Mouse (Mus musculus) heart, postnatal 0 days (tissue): ENCODE data around the gene Mrpl35. TPM values are rescaled to one million over a fixed set of nuclear protein-coding genes. Genes with fewer than 3 reads are reported as not detected.
A peak's percentile ranks its signal among the peaks of the same experiment; 100 is the strongest.

Source experiments
- ATAC-seq: fragments of 200-750 bp; cut with Nextera tagmentation; 2 replicates; pipeline ENCODE4 v1.8.0; 2017; ENCODE audit warnings: low read depth, moderate number of reproducible peaks, moderate library complexity; ENCODE audit not compliant: insufficient read depth
- DNase-seq: peaks from one replicate; pipeline ENCODE4 v3.0.0-alpha.2; 2016; ENCODE audit warnings: low spot score
- H3K27ac ChIP-seq: fragments of 300-500 bp; sonication (generic); 2 replicates; pipeline ENCODE4 v1.5.1; 2014; ENCODE audit warnings: low read depth, mild to moderate bottlenecking
- H3K27me3 ChIP-seq: fragments of 300-500 bp; sonication (generic); 2 replicates; pipeline ENCODE4 v1.6.1; 2014; ENCODE audit warnings: low read length, mixed read lengths; ENCODE audit not compliant: control insufficient read depth, insufficient read depth
- H3K36me3 ChIP-seq: fragments of 300-500 bp; sonication (generic); replicated peaks from 2 replicates; pipeline ENCODE4 v1.6.1; 2014; ENCODE audit warnings: low read length, mixed read lengths; ENCODE audit not compliant: control insufficient read depth, insufficient read depth
- H3K4me1 ChIP-seq: fragments of 300-500 bp; sonication (generic); 2 replicates; pipeline ENCODE4 v1.6.1; 2014; ENCODE audit warnings: antibody characterized with exemption; ENCODE audit not compliant: control insufficient read depth, insufficient read depth
- H3K4me2 ChIP-seq: fragments of 300-500 bp; sonication (generic); 2 replicates; pipeline ENCODE4 v1.6.1; 2014; ENCODE audit warnings: low read depth, mild to moderate bottlenecking, low read length, moderate library complexity
- H3K4me3 ChIP-seq: fragments of 300-500 bp; sonication (generic); 2 replicates; pipeline ENCODE4 v1.5.1; 2014; ENCODE audit warnings: low read depth, low read length
- H3K9ac ChIP-seq: fragments of 300-500 bp; sonication (generic); replicated peaks from 2 replicates; pipeline ENCODE4 v1.6.1; 2014; ENCODE audit warnings: low read depth, low read length, mixed read lengths
- H3K9me3 ChIP-seq: fragments of 300-500 bp; sonication (generic); replicated peaks from 2 replicates; pipeline ENCODE4 v1.6.1; 2016; ENCODE audit warnings: low read length; ENCODE audit not compliant: control insufficient read depth
- CTCF ChIP-seq: IDR thresholded peaks from 2 replicates; pipeline ENCODE4 v1.5.1; 2016; ENCODE audit warnings: antibody characterized with exemption, control low read depth, low read depth
- EP300 ChIP-seq: IDR thresholded peaks from 2 replicates; pipeline ENCODE4 v1.6.1; 2016; ENCODE audit warnings: antibody characterized with exemption, low read depth
- WGBS: fragments of 180-500 bp; shearing (Covaris S2); extraction: QIAGEN DNeasy Blood & Tissue Kit; methylation state at CpG from one replicate; pipeline ENCODE4 v1.1.7; 2014; 5-methylcytosine and 5-hydroxymethylcytosine counted together
- polyA plus RNA-seq: library from polyadenylated mRNA; unstranded; fragments of >200 nt; fragmentation: Nextera tagmentation; extraction: Ambion mirVana; gene quantifications from 2 replicates; pipeline ENCODE4 v1.2.1, GENCODE M21; 2015
- total RNA-seq: library from RNA; depleted of rRNA; stranded (reverse); fragments of >200 nt; gene quantifications from 2 replicates; pipeline ENCODE4 v1.2.3, GENCODE M21; 2014; ENCODE audit warnings: low replicate concordance

Gene Mrpl35
- total and polyA plus RNA-seq, 2 experiments from 2014 or later: 8.9 to 92.1 TPM

DNA sequence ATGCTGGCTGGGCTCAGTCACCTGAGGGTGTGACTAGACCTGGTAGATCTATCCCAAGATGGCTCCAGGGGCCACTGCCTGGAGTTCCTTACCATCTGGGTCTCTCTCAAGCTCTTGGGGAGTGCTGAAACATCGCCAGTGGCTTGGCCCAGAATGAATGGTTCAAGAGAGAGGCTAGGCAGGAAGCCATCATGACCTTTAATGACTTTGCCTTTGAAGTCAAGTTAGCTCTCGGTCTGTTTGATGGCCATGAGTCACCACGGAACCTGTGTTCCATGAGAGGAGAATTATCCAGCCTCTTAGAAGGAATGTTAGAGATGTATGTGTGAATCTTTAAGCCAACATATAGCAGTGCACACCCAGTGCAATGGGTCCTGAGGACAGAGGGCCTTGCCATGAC lies 27.4 kb downstream of the Mrpl35 start:
- ATAC-seq: no peak
- Histone ChIP-seq H3K27me3 (no peaks in the 10 kb centered on the region), H3K36me3 (peaks cover 8% of the 10 kb centered on the region; the same call in 1 of the 2 replicates), H3K9me3 (no peaks in the 10 kb centered on the region), H3K4me2 (no peak overlapping the region), H3K27ac (no peak overlapping the region), H3K4me3 (no peak overlapping the region), H3K4me1 (peaks cover 5% of the 10 kb centered on the region; the same call in 1 of the 2 replicates), H3K9ac (no peak overlapping the region)
- WGBS: 49% methylated on average over 3 of the region's 3 CpGs
- DNase-seq: no peak
- TF ChIP-seq CTCF: no peak
- TF ChIP-seq EP300: no peak

DNA sequence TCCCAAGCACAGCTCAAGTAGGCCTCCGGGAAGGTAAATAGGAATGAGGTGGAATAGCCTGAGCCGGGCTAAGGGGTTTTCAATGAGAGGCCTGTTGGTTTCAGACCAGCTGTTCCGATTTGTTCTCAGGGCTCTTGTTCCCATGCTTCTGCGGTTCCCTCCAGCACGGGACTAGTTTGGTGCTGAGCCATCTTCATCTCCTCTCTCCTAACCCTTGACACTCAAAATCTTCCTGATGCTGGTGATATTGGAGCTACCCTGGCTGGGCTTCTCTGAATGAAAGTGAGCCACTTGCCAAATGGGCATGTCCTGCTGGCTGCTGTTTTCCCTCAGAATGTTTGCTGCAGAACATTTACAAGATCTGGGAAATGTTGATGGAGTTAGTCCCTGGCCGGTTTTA lies 35.0 kb downstream of the Mrpl35 start:
- Histone ChIP-seq H3K9ac (no peak overlapping the region), H3K27me3 (no peaks in the 10 kb centered on the region), H3K9me3 (no peaks in the 10 kb centered on the region), H3K4me2 (no peak overlapping the region), H3K4me3 (no peak overlapping the region), H3K36me3 (peaks cover 8% of the 10 kb centered on the region; the same call in 1 of the 2 replicates), H3K4me1 (no peaks in the 10 kb centered on the region), H3K27ac (no peak overlapping the region)
- ATAC-seq (no peak), DNase-seq (no peak)
- WGBS: 87% methylated on average over 6 of the region's 6 CpGs
- TF ChIP-seq CTCF: no peak
- TF ChIP-seq EP300: no peak

DNA sequence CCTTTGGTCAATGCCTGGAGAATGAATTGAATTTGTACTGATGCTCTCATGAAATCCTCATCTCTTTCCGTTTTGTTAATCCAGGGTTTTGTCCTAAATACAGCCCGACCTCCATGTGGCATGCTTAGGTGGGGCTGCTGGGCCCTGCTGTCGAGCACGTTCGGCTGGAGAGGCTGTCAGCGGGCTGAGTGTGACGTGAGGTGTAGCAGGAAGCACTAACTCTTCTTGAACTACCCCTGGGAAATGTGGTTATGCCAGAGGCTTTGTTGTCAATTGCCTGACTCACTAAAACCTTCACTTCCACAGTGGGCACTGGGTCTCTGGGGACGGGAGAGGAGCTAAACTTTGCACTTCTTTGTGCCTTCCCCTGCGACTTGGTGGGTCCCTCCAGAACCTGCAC lies 38.4 kb downstream of the Mrpl35 start:
- Histone ChIP-seq H3K4me1 (no peaks in the 10 kb centered on the region), H3K9me3 (peaks cover 3% of the 10 kb centered on the region; the same call in 1 of the 2 replicates), H3K4me3 (no peak overlapping the region), H3K27ac (no peak overlapping the region), H3K9ac (no peak overlapping the region), H3K4me2 (no peak overlapping the region), H3K36me3 (0 out of 2 replicates have a peak, but pooled peaks cover 7% of the 10 kb centered on the region), H3K27me3 (no peaks in the 10 kb centered on the region)
- DNase-seq (peak; percentile 12), ATAC-seq (peak; percentile 58; the same call in 1 of the 2 replicates)
- WGBS: 29% methylated on average over 9 of the region's 9 CpGs
- TF ChIP-seq CTCF: no peak
- TF ChIP-seq EP300: no peak

DNA sequence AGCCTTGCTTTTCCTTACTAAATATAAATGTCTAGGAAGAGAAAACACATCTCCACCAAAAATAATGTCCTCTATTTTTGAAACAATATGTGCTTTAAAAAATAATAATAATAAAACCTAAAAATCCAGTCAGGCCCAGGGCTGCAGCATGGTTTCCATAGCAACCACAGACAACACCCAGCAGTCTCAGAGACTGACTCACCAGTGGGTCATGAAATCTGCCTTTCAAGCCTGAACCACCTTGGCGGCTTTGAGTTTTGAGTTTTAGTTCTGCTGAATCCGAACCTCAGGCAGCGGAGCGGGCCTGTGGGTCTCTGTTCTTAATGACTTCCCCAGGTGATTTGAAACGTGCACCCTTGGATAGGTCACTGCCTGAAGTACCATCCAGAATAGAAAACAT lies 43.6 kb downstream of the Mrpl35 start:
- Histone ChIP-seq H3K4me2 (no peak overlapping the region), H3K9ac (no peak overlapping the region), H3K9me3 (peaks cover 3% of the 10 kb centered on the region; the same call in 1 of the 2 replicates), H3K4me1 (no peaks in the 10 kb centered on the region), H3K36me3 (0 out of 2 replicates have a peak, but pooled peaks cover 10% of the 10 kb centered on the region), H3K27ac (no peak overlapping the region), H3K4me3 (no peak overlapping the region), H3K27me3 (no peaks in the 10 kb centered on the region)
- 91% methylated on average over 5 of the region's 5 CpGs for WGBS
- no peak for ATAC-seq
- TF ChIP-seq EP300: no peak
- TF ChIP-seq CTCF: no peak
- DNase-seq: no peak

DNA sequence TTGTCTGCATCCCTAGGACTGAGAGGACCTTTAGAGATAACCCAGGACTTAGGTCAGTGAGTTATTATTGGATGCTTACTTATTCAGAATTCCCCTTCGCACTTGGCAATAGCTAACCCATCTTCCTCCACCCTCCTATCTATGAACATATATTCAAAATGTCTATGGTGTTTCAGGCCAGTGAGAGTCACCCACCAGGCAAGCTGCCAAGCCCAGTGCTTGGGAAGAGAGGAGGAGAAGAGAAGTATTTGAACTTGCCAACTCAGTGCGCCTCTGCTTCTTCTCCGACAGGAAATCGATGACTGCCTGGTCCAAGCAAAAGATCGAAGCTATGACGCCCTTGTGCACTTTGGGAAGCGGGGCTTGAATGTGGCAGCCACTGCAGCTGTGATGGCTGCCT lies 46.3 kb downstream of the Mrpl35 start:
- H3K36me3 ChIP-seq: peaks cover 12% of the 10 kb centered on the region; the same call in 1 of the 2 replicates
- no peak overlapping the region for H3K9ac ChIP-seq
- no peaks in the 10 kb centered on the region for H3K4me1 ChIP-seq
- no peak for DNase-seq
- H3K4me3 ChIP-seq: no peak overlapping the region
- H3K27ac ChIP-seq: no peak overlapping the region
- WGBS: 53% methylated on average over 7 of the region's 7 CpGs
- H3K4me2 ChIP-seq: no peak overlapping the region
- peak; percentile 8; the same call in 1 of the 2 replicates for ATAC-seq
- TF ChIP-seq EP300: no peak
- TF ChIP-seq CTCF: no peak
- H3K9me3 ChIP-seq: peaks cover 3% of the 10 kb centered on the region; the same call in 1 of the 2 replicates
- no peaks in the 10 kb centered on the region for H3K27me3 ChIP-seq

DNA sequence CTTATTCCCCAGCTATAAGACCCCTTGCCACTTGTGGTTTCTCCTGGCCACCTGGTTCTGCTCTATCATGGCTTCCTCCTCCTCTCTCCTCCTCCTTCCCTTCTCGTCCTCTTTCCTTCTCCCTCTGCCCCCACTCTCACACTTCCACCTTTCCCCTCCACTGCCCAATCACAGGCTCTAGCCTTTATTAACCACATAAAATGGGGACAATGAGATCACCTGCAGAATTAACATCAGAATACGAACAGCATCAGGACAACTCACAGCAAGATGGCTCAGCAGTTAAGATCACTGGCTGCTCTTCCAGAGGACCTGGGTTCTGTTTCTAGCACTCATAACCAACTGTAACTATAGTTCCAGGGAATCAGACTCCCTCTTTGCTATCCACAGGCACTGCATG lies 46.9 kb downstream of the Mrpl35 start:
- Histone ChIP-seq H3K27me3 (no peaks in the 10 kb centered on the region), H3K9me3 (peaks cover 3% of the 10 kb centered on the region; the same call in 1 of the 2 replicates), H3K4me1 (no peaks in the 10 kb centered on the region), H3K27ac (no peak overlapping the region), H3K36me3 (peaks cover 12% of the 10 kb centered on the region; the same call in 1 of the 2 replicates), H3K4me2 (no peak overlapping the region), H3K4me3 (no peak overlapping the region), H3K9ac (no peak overlapping the region)
- DNase-seq: no peak
- no peak for ATAC-seq
- WGBS: 77% methylated on average over 2 of the region's 2 CpGs
- TF ChIP-seq CTCF: no peak
- no peak for TF ChIP-seq EP300
